Mouse (Mus musculus) CH12.LX (cell line): ENCODE data around the gene Sgms1. TPM values are rescaled to one million over a fixed set of nuclear protein-coding genes. Genes with fewer than 3 reads are reported as not detected.

Experiments
- DNase-seq: peaks from one replicate; pipeline ENCODE4 v3.0.0-alpha.2; 2013; ENCODE audit errors: extremely low read depth
- H3K27ac ChIP-seq: 2 replicates; pipeline ENCODE4 v1.5.1; 2012; ENCODE audit warnings: low read depth, mild to moderate bottlenecking, control low read depth, moderate library complexity; ENCODE audit not compliant: insufficient read depth
- H3K27me3 ChIP-seq: replicated peaks from 2 replicates; pipeline ENCODE3; 2012; ENCODE audit warnings: inconsistent platforms
- H3K36me3 ChIP-seq, 2 experiments: replicated peaks in 1 of 2; 2 replicates each; pipeline versions ENCODE3 to v1.6.1; 2012; ENCODE audit warnings: inconsistent platforms in 1 of 2, low read length in 1 of 2, mild to moderate bottlenecking in 1 of 2, mixed read lengths in 1 of 2, moderate library complexity in 1 of 2; ENCODE audit not compliant: control insufficient read depth in 1 of 2, insufficient read depth in 1 of 2
- H3K4me1 ChIP-seq, 2 experiments: 2 replicates each; pipeline ENCODE4 v1.6.1; 2012; ENCODE audit warnings: inconsistent platforms in 1 of 2, moderate library complexity in 1 of 2; ENCODE audit not compliant: insufficient read depth in 2 of 2, control insufficient read depth in 1 of 2
- H3K4me2 ChIP-seq: 2 replicates; pipeline ENCODE4 v1.6.1; 2012; ENCODE audit warnings: low read depth, mild to moderate bottlenecking, control low read depth; ENCODE audit not compliant: poor library complexity, insufficient read depth, severe bottlenecking
- H3K4me3 ChIP-seq, 3 experiments: fragments of 150-350 bp in 1 of 3; sonication (generic) in 1 of 3; replicated peaks in 1 of 3; 2 replicates each; pipeline versions ENCODE3 to v1.5.1; 2011 to 2012; ENCODE audit warnings: low read depth in 2 of 3, low read length in 2 of 3, mild to moderate bottlenecking in 2 of 3, moderate library complexity in 2 of 3, control low read depth in 1 of 3, improper control_type of control experiment in 1 of 3, inconsistent platforms in 1 of 3, mixed read lengths in 1 of 3; ENCODE audit not compliant: poor library complexity in 1 of 3
- H3K79me2 ChIP-seq: replicated peaks from 2 replicates; pipeline ENCODE4 v1.6.1; 2012; ENCODE audit warnings: mild to moderate bottlenecking, moderate library complexity; ENCODE audit not compliant: control insufficient read depth, poor library complexity, insufficient read depth, severe bottlenecking; ENCODE audit errors: extremely low read depth
- H3K9ac ChIP-seq: 2 replicates; pipeline ENCODE4 v1.6.1; 2012; ENCODE audit warnings: low read depth, mild to moderate bottlenecking, control low read depth, moderate library complexity; ENCODE audit not compliant: insufficient read depth
- H3K9me3 ChIP-seq: replicated peaks from 2 replicates; pipeline ENCODE3; 2012; ENCODE audit warnings: low read length, inconsistent platforms, mixed read lengths
- BHLHE40 ChIP-seq: IDR thresholded peaks from 2 replicates; pipeline ENCODE4 v1.6.1; 2011; ENCODE audit warnings: mild to moderate bottlenecking, low read depth, low read length, improper control_type of control experiment
- ETS1 ChIP-seq: conservative IDR thresholded peaks from 2 replicates; pipeline ENCODE4 v1.6.1; 2012; ENCODE audit warnings: low read depth, mild to moderate bottlenecking, inconsistent platforms, low read length, improper control_type of control experiment, moderate library complexity
- GABPA ChIP-seq: IDR thresholded peaks from 2 replicates; pipeline ENCODE4 v1.6.1; 2012; ENCODE audit warnings: low read depth, low read length, improper control_type of control experiment, inconsistent platforms; ENCODE audit not compliant: insufficient replicate concordance
- IRF4 ChIP-seq: IDR thresholded peaks from 2 replicates; pipeline ENCODE4 v1.6.1; 2014; ENCODE audit warnings: low read depth, mild to moderate bottlenecking, inconsistent platforms, low read length, improper control_type of control experiment
- JUN ChIP-seq: IDR thresholded peaks from 2 replicates; pipeline ENCODE4 v1.6.1; 2011; ENCODE audit warnings: low read depth, mild to moderate bottlenecking, low read length, improper control_type of control experiment, moderate library complexity; ENCODE audit not compliant: insufficient read depth
- JUND ChIP-seq: conservative IDR thresholded peaks from 2 replicates; pipeline ENCODE4 v1.6.1; 2011; ENCODE audit warnings: low read depth, low read length, improper control_type of control experiment
- KAT2A ChIP-seq: IDR thresholded peaks from 2 replicates; pipeline ENCODE4 v1.6.1; 2012; ENCODE audit warnings: low read length, improper control_type of control experiment, inconsistent platforms; ENCODE audit not compliant: insufficient replicate concordance
- MAFK ChIP-seq: IDR thresholded peaks from 2 replicates; pipeline ENCODE4 v1.6.1; 2011; ENCODE audit warnings: low read length, improper control_type of control experiment; ENCODE audit not compliant: insufficient replicate concordance
- MAZ ChIP-seq: IDR thresholded peaks from 2 replicates; pipeline ENCODE4 v1.6.1; 2012; ENCODE audit warnings: low read depth, mild to moderate bottlenecking, inconsistent platforms, low read length, improper control_type of control experiment, moderate library complexity
- MXI1 ChIP-seq: IDR thresholded peaks from 2 replicates; pipeline ENCODE4 v1.6.1; 2011; ENCODE audit warnings: mild to moderate bottlenecking, low read depth, low read length, improper control_type of control experiment
- NRF1 ChIP-seq: IDR thresholded peaks from 2 replicates; pipeline ENCODE4 v1.6.1; 2014; ENCODE audit warnings: low read depth, mild to moderate bottlenecking, inconsistent platforms, low read length, improper control_type of control experiment, moderate library complexity
- POLR2AphosphoS2 ChIP-seq: IDR thresholded peaks from 2 replicates; pipeline ENCODE4 v1.6.1; 2011; ENCODE audit warnings: low read depth, low read length, improper control_type of control experiment
- RAD21 ChIP-seq: IDR thresholded peaks from 2 replicates; pipeline ENCODE4 v1.6.1; 2011; ENCODE audit warnings: low read depth, mild to moderate bottlenecking, low read length, improper control_type of control experiment, moderate library complexity
- SIN3A ChIP-seq: IDR thresholded peaks from 2 replicates; pipeline ENCODE4 v1.6.1; 2012; ENCODE audit warnings: low read length, improper control_type of control experiment, inconsistent platforms
- SMC3 ChIP-seq: IDR thresholded peaks from 2 replicates; pipeline ENCODE4 v1.6.1; 2011; ENCODE audit warnings: low read depth, low read length, improper control_type of control experiment
- TBP ChIP-seq: conservative IDR thresholded peaks from 2 replicates; pipeline ENCODE4 v1.6.1; 2011; ENCODE audit warnings: low read depth, low read length, improper control_type of control experiment
- TCF12 ChIP-seq: IDR thresholded peaks from 2 replicates; pipeline ENCODE4 v1.6.1; 2014; ENCODE audit warnings: low read depth, mild to moderate bottlenecking, inconsistent platforms, low read length, improper control_type of control experiment
- USF1 ChIP-seq: IDR thresholded peaks from 2 replicates; pipeline ENCODE4 v1.6.1; 2014; ENCODE audit warnings: low read depth, mild to moderate bottlenecking, inconsistent platforms, low read length, improper control_type of control experiment
- ZKSCAN1 ChIP-seq: IDR thresholded peaks from 2 replicates; pipeline ENCODE4 v1.6.1; 2012; ENCODE audit warnings: low read depth, inconsistent platforms, low read length, improper control_type of control experiment, borderline replicate concordance
- ZMIZ1 ChIP-seq: IDR thresholded peaks from 2 replicates; pipeline ENCODE4 v1.6.1; 2012; ENCODE audit warnings: low read depth, mild to moderate bottlenecking, inconsistent platforms, low read length, improper control_type of control experiment
- dilution Hi-C: fragments of 300-500 bp; cut with MboI; formaldehyde crosslinking; loops from 2 replicates; pipeline ENCODE4 v1.14.3; 2020; ENCODE audit warnings: low sequenced_read_pairs; ENCODE audit not compliant: extremely low pct_unique_long_range_greater_than_20kb, extremely low pct_ligation_motif_present
- in situ Hi-C: fragments of 300-500 bp; cut with MboI; formaldehyde crosslinking; loops from 3 replicates; pipeline ENCODE4 v1.14.3; 2019; ENCODE audit warnings: low sequenced_read_pairs, low pct_ligation_motif_present, low pct_unique_long_range_greater_than_20kb, mixed read lengths
- polyA plus RNA-seq: library from polyadenylated mRNA; unstranded; fragments of >175 nt; gene quantifications from 2 replicates; pipeline ENCODE4 v1.2.1, GENCODE M21; 2012; ENCODE audit warnings: low read depth; ENCODE audit not compliant: insufficient read length
- total RNA-seq, 2 experiments: library from RNA; depleted of rRNA; stranded (reverse); fragments of 300-350 nt in 1 of 2; fragments of >200 nt in 1 of 2; gene quantifications; 2 replicates each; pipeline ENCODE4 v1.2.3; 2012 to 2014

Gene Sgms1
- total and polyA plus RNA-seq, 3 experiments: 1.4 to 1.8 (median 1.8) TPM

DNA sequence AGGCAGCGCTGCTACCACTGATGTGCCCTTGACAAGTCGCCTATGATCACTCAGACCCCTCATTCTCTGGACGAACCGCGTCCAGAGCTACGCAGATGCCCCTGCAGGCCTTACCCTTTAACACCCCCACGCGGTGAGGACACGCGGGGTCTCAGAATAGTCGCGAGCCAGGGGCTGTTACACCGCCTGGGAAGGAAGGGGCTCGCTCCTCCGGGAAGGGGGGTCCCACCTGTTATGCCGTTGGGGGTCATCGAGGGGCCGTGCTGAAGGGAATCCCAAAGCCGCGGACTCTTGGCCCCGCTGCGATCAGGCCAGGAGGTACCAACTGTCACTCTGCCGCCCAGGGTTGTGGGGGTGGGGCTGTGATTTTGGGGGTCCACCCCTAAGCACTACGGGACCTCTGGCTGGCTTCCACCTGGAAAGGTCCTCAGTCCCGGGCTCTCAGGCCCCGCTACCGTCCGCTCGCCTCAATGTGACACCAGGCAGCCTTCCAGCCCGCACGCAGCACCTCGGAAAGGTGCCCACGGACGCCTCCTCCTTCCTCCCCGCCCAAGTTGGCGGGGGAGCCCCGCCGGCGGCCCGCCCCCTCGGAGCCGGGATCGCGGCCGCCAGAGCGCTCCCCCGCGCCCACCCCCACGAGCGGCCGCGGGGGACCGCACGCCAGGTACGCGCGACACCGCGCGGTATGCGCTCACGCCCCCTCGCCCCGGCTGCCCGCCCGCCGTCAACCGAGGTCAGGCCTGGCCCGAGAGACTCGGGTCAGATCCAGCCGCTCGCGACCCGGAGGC is 1.9 kb downstream of the Sgms1 start:
- Histone ChIP-seq H3K4me2 (no peak overlapping the region), H3K4me3 (no peak overlapping the region), H3K27me3 (no peaks in the 10 kb centered on the region), H3K36me3 (no peaks in the 10 kb centered on the region), H3K79me2 (no peaks in the 10 kb centered on the region), H3K9me3 (peaks cover 25% of the 10 kb centered on the region), H3K9ac (no peak overlapping the region), H3K4me1 (peaks cover 0 to 8% of the 10 kb centered on the region in 2 experiments; a peak in 2 of 4 replicates), H3K27ac (no peak overlapping the region)
- dilution Hi-C loops: no loop called here
- in situ Hi-C loops: no loop called here
- no peak for TF ChIP-seq POLR2AphosphoS2
- TF ChIP-seq KAT2A: no peak
- TF ChIP-seq RAD21: no peak
- no peak for TF ChIP-seq TBP
- no peak for TF ChIP-seq BHLHE40
- TF ChIP-seq IRF4: no peak
- TF ChIP-seq GABPA: no peak
- no peak for TF ChIP-seq ZMIZ1
- no peak for DNase-seq

DNA sequence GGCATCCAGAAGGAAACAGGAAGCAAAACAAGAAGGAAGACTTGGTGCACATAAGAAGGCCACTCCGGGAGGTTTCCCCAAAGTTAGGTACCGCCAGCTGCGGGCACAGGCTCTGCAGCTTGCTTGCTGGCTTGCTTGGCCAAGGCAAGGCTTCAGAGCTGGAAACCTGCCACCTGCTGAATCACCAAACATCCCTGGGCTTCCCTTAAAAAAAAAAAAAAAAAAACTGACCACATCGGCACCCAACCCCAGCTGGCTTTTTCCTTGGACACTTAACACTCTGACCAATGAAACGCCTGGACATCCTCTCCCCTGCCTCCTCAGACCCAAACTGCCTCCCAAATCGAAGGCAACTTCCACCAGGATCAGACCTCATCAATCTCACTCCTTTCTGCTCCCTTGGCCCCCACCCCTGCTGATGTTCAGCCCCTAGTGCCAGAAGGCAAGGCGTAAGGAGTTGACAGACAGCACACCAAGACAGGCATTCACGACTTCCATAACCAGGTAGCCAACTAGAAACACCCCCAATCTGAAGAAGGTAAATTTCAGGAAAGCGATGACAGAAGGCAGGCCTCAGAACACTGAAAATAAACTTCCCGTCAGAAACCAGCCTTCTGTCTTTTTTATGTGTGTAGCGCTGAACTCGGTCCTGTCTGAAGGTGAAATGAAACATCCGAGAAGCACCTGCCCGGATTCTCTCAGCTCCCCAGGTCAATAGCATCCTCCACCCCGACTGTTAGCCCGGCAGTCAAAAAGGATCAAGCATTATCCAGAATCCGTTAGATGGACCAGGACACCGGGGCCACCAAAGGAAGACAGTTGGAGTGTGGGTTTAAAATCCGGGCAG is 2.7 kb downstream of the Sgms1 start:
- in situ Hi-C loops: no loop called here

More for the DNA sequence above, 2.7 kb downstream of the Sgms1 start:
- Histone ChIP-seq H3K9me3 (peaks cover 25% of the 10 kb centered on the region), H3K36me3 (no peaks in the 10 kb centered on the region), H3K4me3 (no peak overlapping the region), H3K4me1 (peaks cover 0 to 8% of the 10 kb centered on the region in 2 experiments; a peak in 2 of 4 replicates), H3K4me2 (no peak overlapping the region), H3K9ac (no peak overlapping the region), H3K79me2 (no peaks in the 10 kb centered on the region), H3K27ac (no peak overlapping the region), H3K27me3 (no peaks in the 10 kb centered on the region)
- dilution Hi-C loops: no loop called here
- DNase-seq: no peak
- TF ChIP-seq ETS1 (no peak), JUN (no peak), ZMIZ1 (no peak), NRF1 (no peak), ZKSCAN1 (no peak), USF1 (no peak), SMC3 (no peak), RAD21 (no peak), KAT2A (no peak), MAZ (no peak), TCF12 (no peak), MXI1 (no peak), JUND (no peak), SIN3A (no peak), MAFK (no peak)
